Mouse (Mus musculus): Measurements from ENCODE around the gene Retreg3.
"Not testable (repeated sequence)": the region's sequence is repeated elsewhere in the genome, so short reads cannot be mapped to it uniquely, and the experiment has no call there.

The Retreg3 gene

DNA sequence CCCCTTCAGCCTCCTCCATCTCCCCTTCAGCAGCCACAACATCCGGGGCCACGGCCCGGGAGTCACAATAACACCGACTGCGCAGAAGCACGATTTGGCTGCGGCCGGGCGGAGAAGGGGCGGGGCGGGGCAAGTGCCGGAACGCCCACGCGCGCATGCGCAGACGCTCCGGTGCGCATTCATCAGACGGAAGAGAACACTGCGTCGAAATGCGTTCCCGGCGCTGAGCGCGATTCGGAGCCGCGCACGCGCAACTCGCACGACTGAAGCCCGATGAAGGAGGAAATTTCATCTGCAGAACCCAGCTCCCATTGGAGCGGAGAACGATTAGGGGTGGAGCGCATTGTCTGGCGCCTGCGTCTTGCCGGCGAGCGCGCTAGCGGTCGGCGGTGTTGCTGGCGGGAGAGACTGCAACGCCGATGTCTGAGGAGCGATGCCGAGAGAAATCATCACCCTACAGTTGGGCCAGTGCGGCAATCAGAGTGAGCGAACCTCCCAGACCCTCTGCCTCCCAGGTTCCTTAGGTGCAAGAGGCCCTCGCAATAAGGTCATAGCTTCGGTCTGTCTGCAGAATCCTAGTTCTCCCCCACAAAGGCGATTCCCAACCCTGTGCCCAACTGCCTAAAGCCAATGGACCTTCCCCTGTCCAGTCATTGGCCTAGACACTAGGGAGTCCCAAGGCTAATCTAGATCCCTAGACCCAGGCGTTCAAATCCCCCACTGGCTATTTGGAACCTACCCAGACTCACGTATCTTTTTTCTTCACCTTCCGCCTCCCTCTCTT, at the start of gene Retreg3, which contains the start of gene Tubg1:
Gene Retreg3 (minus strand): TSS at position 133 of the 784 bp plus-strand sequence.
Gene Tubg1 (plus strand): TSS at position 178 of the 784 bp plus-strand sequence.
- peak; percentile 99 to 100 for DNase-seq

DNA sequence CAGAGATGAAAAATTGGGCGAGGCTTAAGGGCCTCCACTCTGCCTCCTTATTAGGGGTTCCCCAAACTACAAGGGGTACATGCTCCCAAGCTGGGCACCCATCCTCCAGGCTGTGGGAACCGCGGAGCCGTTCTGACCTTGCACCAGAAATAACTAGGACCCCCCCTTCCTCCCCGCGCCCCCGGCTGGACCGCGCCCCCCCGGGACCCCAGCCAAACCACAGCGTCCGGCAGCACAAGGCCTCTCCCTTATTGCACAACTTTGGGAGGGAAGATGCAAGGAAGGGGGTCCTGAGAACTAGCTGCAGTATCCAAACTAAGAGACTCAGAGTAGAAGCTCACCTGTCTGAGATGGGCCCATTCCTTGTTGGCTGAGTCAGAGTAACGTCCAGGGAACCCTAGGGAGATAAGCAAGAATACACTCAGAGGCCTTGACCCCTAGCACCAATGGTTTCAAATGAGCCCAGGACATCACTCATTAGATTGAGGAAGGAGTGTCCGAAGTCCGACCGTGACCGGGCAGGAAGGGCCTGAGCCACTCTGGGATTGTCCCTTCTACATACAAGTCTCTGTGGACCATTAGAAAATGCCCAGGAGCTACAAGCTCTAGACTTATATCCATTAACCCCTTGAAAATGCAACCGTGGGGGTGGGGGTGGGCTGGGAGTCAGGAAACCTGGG, 48.7 kb upstream of the Retreg3 start:
- peak; percentile 38 to 74 for DNase-seq

DNA sequence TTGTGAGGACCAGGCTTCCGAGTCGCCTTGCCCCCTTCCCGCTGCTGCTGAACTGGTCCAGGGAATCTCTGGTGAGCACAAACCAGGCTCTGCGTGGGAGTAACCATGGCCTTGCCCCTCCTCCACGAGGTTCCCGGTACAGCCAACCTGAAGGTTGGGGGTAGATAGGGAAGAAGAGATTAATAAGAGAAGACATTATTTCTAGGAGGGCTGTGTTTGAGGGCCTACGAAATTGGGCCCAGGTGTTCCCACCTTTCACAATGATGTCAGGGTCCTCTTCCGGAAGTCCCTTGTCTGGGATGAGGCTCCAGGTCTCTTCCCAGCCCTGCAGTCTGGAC, 48.2 kb upstream of the Retreg3 start:
- no peak for DNase-seq

DNA sequence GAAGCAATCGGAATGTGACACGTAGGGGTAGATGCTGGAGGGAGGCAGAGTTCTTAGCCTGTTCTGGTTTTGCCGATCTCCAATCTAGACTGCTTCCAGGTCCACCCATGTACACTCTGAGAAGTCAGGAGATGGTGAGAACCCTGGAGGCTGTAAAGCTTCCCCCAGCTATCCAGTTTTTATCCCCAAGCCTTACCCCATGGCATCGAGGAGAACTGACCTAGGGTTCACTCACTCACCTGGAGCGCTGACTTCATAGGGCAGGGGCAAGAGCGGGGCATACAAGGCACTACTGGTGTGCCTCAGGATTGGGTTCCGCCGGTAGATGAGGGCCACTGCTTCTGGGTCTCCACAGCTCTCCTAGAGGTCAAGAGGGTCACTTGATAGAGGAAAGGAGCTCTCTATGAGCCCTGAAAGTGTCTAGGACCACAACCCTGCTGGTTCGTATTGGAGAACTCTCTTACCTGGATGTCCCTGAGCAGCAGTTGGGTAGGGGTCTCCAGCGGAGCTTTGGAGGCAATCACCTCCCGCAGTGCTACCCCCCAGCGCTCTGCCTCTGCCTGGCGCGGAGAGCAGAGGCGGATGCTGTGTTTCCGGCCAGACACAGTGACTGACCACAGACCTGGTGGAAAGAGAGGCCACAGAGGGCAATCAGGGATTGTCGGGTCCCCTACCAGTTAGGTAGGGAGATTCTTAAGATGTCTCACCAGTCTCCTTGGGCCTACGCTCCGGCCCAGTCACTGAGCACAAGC, 47.7 kb upstream of the Retreg3 start:
- DNase-seq = no peak

DNA sequence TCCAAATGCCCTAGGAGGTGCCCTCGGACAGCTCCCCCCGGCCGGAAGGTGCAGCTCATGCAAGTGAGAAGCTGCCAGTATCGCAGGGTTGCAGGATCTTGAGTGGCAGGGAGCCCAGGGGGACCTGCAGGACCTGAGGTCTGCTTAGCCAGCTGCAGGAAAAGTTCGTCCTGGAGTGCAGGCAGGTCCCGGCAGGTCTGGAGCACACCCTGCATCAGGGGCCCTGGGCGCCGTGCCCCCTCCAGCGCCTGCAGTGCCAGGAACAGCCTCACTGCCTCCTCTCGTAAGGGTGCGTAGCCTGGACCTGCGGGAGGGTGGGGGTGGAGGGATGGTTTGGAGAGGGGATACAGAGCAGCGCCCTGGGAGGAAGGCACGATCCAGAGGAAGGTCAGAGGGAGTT, 46.7 kb upstream of the Retreg3 start:
- DNase-seq = no peak

DNA sequence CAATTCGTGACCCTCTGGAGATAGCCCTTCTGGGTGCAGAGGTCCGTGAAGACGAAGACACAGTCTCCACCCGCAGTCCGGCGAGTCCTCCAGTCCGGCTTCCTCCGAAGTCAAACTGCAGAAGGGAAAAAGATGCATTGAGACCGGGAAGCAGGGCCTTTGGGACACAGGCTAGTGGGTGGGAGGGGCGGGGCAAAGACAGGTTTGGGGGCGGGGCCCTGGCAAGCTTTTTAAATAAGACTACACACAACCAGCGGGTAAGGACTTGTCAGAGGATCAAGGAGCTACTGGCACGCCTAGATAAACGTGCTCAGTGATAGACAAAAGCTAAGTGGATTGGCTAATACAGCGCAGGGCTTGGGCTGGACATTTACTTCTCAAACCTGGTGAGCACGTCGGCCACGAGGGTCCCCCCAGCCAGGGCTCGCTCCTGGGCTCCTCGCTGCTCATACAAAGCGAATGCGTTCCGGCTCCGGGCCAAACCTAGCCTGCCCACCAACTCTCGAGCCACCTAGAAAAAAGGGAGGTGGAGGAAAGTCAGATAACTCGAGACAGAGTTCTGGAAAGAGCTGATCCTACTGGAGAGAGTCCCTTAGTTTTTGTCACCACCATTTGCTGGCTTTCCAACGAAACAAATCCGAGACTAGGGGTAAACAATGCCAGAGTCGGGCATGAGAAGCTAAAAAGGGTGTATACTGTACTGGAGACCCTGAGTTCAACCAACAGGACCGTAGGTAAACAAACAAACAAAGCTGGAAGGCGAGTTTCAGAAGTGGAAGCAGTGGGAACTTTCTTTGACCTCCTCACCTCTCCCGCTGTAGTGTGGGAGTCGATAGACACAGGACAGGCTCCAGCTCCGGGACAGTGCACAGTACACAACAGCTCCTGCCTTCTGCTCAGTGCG, 45.2 kb upstream of the Retreg3 start:
- no peak for DNase-seq

DNA sequence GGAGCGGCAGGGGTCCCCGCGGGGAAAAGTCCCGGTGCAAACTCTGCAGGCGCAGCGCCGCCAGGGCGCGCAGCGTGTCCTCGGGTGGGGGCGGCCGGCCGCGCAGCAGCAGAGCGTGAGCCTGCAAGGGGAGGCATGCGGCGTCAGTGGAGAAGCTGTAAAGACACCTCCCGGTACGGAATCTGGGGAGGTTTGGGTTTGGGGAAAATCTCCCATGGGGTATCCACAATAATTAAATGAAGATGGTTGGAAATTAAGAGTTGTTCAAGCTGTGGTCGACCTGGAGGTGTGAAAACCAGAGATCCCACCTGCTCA, 44.6 kb upstream of the Retreg3 start:
- no peak for DNase-seq

DNA sequence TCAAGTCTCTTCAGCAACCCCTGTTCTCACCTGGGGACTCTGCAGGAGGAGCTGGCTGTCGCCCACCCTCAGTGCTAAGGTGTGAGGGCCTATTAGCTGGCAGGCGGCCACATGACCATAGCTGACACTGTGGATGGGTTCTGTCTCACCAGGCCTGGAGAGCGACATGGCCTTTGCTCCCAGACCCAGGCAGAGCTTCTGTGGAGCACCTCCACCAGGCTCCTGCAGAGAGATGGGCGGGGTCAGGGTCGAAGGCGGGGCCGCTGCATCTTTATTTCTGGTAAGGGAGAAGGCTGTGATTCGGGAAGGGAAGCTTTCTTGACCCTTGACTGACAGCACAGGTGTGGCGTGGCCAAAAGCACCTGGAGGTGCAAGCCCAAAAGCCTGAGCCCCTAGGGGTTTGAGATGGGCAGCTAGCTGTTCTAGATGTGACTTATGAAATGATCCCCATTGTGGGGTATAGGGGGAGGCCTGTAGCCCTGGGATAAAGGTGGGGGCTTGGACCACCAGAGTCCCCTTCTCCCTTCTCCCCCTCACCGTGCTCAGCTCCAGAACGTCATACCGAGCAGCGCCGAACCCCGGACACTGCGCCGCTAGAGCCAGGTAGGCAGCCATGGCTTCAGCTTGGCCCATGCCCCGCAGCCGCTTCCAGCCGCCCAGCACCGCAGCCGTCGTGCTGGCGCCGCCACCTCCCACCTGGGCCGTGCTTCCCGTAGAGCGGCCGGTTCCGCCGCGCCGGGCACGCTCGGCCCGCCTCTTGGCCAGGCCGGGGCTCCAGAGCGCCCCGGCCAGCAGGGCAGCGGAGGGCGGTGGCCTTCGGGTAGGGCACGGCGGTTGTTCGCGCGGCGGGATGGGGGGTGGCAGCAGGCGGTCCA, 44.0 kb upstream of the Retreg3 start:
- DNase-seq = no peak

DNA sequence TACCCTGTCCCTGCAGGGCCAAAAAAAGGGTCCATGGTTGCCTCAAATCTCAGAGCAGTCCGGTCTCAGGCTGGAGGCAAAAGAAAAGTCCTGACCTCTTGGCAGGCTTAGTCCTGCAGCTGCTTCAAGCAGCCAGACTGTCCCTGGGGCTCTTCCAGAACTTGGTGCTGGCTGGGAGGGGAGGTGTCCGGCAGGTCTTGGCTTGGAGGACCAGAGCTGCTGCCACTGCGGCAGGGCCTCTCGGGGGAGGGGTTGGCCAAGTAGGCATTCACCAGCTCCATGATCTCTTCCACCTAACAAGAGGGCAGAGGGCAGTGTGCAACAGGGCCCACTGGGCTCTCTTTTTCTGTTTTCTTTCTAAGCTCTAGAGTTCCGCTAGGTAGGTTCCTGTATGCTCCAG, 43.1 kb upstream of the Retreg3 start:
- peak in 1 of 2 experiments; percentile 84 for DNase-seq

DNA sequence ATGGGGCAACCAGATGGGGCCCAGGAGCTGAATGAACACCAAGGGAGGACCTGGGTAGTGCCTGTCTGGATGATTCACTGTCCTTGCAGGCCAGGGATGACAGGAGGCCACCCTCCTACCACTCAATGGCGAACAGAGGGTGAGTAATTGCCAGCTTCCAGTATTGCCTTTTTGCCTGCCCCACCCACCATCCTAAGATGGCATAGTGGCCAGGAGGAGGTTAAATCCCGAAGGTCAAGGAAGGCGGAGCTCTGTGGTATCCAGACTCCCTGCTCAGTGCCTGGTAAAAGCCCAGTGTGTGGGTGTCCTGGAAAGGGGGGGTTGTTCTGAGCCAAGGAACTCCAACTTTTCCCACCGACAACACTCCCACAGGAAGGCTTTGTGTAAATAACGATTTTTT, 42.6 kb upstream of the Retreg3 start:
- no peak for DNase-seq

DNA sequence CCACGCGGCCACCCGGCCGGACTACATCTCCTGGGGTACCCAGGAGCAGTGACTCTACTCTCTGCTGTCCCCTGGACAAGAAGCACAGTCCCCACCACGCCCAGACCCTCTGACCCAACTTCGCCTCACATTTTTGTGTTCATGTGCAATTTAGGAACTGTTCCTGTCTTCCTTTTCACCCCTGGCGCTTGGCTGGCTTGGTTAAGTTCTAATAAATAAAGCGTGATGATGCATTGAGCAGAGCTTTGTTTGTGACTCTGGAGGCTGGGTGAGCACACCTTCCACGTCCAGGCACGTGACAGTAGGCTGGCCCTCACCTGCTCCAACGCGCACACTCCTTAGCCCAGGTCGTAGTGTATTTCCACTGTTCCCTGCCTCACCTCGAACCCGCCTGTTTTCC, 41.9 kb upstream of the Retreg3 start:
- no peak for DNase-seq

DNA sequence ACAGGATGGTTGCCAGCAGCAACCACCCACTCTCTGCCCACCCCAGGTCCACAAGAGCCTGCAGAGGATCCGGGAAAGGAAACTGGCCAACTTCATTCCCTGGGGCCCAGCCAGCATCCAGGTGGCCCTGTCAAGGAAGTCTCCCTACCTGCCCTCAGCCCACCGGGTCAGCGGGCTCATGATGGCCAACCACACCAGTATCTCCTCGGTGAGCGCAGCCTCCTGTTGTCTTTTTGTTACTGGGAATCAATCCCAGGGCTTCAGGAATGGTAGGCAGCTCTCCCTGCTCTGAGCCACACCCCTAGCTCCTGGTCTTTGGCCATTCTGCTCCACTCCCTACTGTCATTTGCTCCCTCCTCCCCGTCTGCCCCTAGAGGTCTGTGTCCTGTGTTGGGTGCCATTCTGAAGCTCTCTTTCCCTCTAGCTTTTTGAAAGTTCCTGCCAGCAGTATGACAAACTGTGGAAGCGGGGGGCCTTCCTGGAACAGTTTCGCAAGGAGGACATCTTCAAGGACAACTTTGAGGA, 41.4 kb upstream of the Retreg3 start:
- not testable (repeated sequence) for DNase-seq

DNA sequence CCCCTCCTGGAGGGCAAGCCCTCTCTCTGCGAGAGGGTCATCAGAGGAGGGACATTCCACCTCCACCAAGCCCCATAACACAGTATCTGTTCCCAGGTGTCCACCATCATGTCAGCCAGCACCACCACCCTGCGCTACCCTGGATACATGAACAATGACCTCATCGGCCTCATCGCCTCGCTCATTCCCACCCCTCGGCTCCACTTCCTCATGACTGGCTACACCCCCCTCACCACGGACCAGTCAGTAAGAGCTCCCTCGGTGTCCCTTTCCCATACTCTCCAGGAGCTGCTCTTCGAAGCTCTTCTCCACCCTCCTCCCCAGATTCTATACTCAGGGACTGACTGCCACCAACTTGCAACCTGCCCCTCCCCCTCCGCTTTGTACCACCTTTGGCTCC, 40.5 kb upstream of the Retreg3 start:
- DNase-seq = not testable (repeated sequence)

DNA sequence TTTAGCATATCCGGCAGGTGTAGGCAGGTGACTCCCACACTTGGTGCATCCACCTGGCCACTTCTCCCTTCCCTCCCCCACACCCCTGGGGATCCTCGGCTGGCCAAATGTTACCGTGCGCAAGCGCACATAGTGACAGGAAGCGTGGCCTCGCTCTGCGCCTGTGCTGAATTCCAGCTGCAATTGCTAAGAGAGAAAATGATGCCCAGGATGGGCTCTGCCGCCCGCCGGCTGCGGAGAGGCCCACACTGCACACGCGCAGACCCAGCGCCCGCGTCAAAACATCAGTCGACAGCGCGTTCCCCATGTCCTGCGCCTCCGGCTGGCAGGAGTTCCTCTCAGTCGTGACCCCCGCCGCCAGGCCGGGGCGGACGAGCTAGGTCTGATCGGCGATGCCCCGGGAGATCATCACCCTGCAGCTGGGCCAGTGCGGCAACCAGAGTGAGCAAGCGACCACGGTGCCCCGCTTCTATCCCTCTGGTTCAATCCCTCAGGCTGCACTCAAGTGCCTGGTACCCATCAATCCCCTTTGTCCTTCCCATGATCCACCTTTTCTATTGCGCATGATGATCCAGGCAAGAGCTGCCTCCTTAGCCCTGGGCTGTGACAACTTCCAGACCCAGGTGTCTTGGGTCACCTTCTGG, 36.2 kb upstream of the Retreg3 start, which contains the start of gene Tubg2:
Gene Tubg2 (plus strand): TSS at position 180 of the 644 bp plus-strand sequence.
- DNase-seq = peak; percentile 66 to 82

DNA sequence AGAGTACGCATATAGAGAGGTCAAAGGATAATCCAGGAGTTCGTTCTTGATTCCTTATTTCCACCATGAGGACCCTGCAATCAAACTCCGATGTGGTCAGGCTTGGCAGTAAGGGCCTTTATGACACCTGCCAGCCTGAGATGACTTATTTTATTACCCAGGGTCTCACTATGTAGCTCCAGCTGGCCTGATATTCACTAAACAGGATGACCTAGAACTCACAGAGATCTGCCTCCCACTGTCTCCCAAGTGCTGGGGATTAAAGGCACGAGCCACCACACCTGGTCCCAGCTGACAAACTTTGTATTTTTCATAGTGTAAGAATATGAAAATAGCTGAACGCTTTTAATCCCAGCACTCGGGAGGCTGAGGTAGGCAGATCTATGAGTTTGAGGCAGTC, 35.5 kb upstream of the Retreg3 start:
- no peak for DNase-seq

DNA sequence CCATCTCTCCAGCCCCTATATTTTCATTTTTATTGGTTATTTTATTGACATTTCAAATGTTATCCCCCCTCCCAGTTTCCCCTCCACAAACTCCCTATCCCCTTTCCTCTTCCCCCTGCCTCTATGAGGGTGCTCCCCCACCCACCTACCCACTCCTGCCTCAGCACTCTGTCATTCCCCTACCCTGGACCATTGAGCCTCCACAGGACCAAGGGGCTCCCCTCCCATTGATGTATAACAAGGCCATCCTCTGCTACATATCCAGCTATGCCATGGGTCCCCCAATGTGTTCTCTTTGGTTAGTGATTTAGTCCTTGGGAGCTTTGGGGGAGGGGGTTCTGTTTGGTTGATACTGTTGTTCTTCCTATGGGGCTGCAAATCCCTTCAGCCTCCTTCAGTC, 35.0 kb upstream of the Retreg3 start:
- DNase-seq = no peak

DNA sequence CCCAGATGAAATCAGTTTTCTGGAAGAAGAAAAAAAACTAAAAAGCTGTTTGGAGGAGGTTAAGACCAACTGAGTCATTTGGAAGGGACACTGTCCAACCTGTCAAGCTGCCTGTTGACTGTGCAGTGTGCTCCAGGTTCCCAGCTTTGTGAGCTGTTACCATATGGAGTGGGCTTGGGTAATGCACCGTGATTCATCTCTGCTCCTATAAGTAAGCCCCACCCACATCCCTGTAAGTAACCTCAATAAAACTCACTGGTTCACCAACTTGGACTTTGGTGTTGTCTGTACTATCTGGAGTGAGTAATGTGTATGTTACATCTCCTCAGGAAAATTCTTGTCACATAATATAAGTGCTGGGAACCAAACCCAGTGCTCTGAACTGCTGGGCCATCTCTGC, 33.1 kb upstream of the Retreg3 start:
- DNase-seq = no peak

DNA sequence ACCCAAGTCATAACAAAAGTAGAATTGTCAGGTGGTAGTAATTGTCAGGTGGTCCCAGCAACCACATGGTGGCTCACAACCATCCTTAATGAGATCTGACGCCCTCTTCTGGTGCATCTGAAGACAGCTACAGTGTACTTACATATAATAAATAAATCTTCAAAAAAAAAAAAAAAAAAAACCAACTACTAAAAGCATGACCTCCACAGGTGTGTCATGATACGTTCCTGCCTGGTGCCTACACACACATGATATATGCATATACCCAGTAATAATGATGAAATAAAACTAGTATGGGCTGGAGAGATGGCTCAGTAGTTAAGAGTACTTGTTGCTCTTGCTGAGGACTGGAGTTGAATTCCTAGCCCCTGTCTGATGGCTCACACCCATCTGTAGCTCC, 31.4 kb upstream of the Retreg3 start:
- no peak for DNase-seq

DNA sequence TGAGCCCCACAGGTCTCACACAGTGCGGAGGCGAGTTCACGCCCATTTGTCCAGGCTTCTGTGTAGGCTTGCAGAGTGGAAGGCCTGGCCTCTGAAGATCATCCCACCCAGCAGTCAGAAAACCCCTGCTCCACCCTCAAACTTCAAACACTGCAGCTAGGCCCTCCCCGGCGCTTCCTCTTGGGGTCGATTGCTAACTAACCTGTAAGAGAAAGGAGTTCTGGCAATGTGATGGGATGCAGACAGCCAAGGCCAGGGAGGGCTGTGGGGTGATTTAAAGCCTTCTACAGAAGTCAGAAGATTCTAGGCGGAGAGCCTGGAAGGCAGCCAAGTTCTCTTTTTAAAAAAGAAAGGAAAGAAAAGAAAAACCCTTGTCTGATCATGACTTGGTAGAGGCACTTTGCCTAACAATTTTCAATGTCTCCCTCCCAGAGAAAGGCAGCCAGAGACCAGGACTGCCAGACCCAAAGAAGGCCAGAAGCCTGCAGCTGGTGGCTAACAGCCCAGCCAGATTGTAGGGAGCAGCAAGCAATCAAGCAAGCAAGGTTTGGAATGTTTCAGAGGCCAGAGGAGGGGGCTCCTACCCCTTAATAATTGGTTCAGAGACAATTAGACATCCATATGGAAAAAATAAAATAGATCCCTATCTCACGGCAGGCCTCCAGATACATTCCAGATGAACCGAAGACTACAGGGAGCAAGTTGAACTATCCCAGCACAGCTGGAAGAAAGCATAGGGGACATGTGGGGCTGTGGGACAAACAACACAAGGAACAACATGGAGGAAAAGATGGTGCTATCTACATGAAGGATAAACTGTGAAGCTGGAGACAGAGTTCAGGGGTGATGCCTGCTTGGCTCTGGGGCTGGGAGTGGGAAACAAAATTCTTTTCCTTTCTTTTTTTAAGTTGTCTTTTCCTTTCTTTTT, 29.7 kb upstream of the Retreg3 start:
- DNase-seq = peak in 1 of 2 experiments; percentile 67

DNA sequence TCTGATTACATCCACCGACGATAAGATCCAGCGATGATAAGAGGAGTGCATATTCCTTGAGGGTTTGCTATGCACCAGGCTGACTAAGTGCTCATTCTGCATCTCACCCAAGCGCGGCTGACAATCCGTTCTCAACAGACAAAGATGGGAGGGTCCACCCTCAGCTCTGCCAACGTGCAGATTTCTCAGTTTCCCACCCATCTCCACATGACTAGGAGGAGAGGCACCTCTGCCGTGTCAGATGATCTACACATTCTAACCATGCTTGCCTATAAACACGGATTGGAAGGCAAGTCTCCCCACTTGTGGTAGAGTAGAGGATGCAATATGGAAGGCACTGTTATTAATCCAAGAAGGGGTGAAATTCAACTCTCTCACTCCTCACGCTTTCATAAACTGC, 29.1 kb upstream of the Retreg3 start:
- DNase-seq = no peak

All from lung, postnatal 4 days (tissue).